Comparison of ENCODE assay signal across 21 mouse cellular contexts in genomic region chr16:93436732-93437131, GRCm38 (mm10).
"Had no signal": no experiment of that assay in that cellular context is flagged by ENCODE, and none has a peak within 500 bp of the region (broad histone marks: within the 10 kb centered on the region; RNA-seq: fewer than 3 reads in every experiment).

No protein-coding gene starts in this region.

- H3K27ac ChIP-seq: kidney, embryonic 15.5 days; liver, embryonic 13.5 days; midbrain, embryonic 10.5 days; midbrain, embryonic 13.5 days; neural tube, embryonic 13.5 days; stomach, embryonic 15.5 days had no signal

- H3K9me3 ChIP-seq: kidney, embryonic 15.5 days; liver, embryonic 13.5 days; megakaryocyte, embryonic 14.5 days; midbrain, embryonic 10.5 days; midbrain, embryonic 13.5 days; neural tube, embryonic 13.5 days; stomach, embryonic 15.5 days had no signal

- H3K4me3 ChIP-seq: kidney, embryonic 15.5 days; liver, embryonic 13.5 days; megakaryocyte, embryonic 14.5 days; midbrain, embryonic 10.5 days; midbrain, embryonic 13.5 days; myocyte; neural tube, embryonic 13.5 days; stomach, embryonic 15.5 days had no signal

- H3K36me3 ChIP-seq: kidney, embryonic 15.5 days; liver, embryonic 13.5 days; midbrain, embryonic 10.5 days; midbrain, embryonic 13.5 days; neural tube, embryonic 13.5 days; stomach, embryonic 15.5 days had no signal

- H3K9ac ChIP-seq: kidney, embryonic 15.5 days; liver, embryonic 13.5 days; midbrain, embryonic 13.5 days; neural tube, embryonic 13.5 days; stomach, embryonic 15.5 days had no signal

- H3K27me3 ChIP-seq: neural tube, embryonic 13.5 days had no signal

- ATAC-seq: midbrain, embryonic 13.5 days; midbrain, embryonic 16.5 days had no signal

- H3K4me1 ChIP-seq: liver, embryonic 13.5 days; megakaryocyte, embryonic 14.5 days had no signal

- DNase-seq: kidney, adult 8-10 months; kidney, postnatal 10 days; kidney, postnatal 36 days; layer of hippocampus, adult 9-11 months; liver, embryonic 13.5 days; lung, adult 2 months; lung, postnatal 14 days; lung, postnatal 4 days; retina, postnatal 1 day; right cerebral cortex, postnatal 25 days; spleen, adult 18-20 months; thymus, adult 18-20 months; thymus, postnatal 36 days had no signal

- H3K4me2 ChIP-seq: kidney, embryonic 15.5 days; liver, embryonic 13.5 days; midbrain, embryonic 13.5 days; neural tube, embryonic 13.5 days; stomach, embryonic 15.5 days had no signal
